Mouse (Mus musculus) cerebellum, postnatal 4 days (tissue): Measurements from ENCODE around the gene Pxmp2.

Source experiments
- DNase-seq, 2 experiments: peaks; one replicate each; pipeline ENCODE4 v3.0.0; 2022; ENCODE audit warnings: low spot score in 2 of 2, mixed read lengths in 1 of 2

Gene Pxmp2

DNA sequence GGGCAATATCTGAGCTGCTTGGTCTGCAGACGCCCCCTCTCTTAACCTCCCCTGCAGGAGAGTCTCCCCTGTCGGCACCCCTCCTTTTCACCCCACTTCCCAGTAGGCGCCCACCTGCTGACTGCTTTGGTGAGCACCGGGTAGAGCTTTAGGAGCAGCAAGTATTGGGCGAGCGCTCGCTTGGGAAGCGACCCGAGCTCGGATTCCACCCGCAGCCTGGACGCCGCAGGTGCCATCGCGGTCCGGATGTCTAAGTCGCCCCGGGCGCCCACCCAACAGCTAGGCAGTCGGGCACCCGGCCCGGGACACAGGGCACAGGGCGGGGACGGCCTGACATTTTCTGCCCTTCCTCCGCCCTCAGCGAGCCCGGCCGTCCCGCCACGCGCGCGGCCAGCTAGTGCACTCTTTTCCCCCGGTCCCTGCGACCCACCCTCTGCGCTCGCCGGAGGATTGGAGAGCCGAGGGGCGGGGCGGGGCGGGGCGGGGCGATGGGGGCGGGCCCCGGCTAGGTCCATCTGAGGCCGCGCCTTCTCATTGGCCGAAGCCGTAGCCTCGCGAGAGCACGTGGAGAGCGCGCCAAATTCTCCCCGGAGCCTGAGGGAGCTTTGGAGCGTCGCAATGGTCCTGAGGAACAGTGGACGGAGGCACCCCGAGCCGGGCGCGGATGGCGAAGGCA, at the start of gene Pxmp2, which contains the start of gene Pole:
Gene Pxmp2, minus strand, starts transcription at position 417 of the 676 bp plus-strand sequence.
Gene Pole, plus strand, starts transcription at position 537 of the 676 bp plus-strand sequence.
- DNase-seq = peak; percentile 67 to 89

GRCm38 (mm10) chr5:110330508-110330907, 44.5 kb upstream of the Pxmp2 start:
- DNase-seq = no peak

- DNase-seq = no peak
Measured at GRCm38 (mm10) chr5:110313127-110313526, 27.1 kb upstream of the Pxmp2 start.

GRCm38 (mm10) chr5:110308861-110309260, 22.9 kb upstream of the Pxmp2 start:
- no peak for DNase-seq

DNA sequence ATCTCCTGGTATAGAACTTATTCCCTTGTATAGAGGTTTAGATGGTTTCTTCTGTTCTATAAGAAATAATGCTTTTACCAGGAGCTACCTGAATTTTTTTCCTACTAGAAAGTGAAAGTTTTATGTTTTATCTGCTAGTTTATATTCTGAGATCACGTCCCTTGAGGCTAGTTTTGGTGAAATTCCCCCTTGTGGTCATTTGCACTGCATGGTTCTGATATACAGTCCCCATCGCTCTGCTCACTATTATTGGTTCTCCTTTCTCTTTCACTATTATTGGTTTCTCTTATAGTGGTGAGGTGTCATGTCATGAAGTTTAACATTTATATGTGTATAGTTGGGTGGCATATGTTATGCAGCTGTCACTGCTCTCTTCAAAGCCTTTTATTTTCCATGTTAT, 14.6 kb upstream of the Pxmp2 start:
- no peak for DNase-seq

DNA sequence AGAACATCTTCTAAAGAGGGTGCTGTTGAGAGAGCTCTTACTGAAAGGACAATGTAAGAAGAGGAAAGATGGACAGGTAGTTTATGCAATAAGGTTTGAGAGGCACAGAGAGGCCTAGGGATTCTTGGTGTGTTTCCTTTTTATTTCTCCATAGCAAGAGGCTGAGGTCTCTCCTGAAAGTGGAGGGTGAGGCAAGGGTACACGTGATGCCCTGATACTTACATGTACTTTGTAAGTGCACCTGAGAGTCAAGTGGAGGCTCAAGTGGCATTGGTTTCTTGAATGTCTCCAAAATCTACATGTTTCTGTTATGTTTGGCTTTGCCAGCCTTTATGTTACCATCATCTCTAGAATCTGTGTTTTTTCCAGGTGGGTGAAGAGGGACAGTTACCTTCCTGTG, 10.7 kb upstream of the Pxmp2 start:
- DNase-seq = no peak

- no peak for DNase-seq
Measured at GRCm38 (mm10) chr5:110291649-110292048, 5.7 kb upstream of the Pxmp2 start.

DNA sequence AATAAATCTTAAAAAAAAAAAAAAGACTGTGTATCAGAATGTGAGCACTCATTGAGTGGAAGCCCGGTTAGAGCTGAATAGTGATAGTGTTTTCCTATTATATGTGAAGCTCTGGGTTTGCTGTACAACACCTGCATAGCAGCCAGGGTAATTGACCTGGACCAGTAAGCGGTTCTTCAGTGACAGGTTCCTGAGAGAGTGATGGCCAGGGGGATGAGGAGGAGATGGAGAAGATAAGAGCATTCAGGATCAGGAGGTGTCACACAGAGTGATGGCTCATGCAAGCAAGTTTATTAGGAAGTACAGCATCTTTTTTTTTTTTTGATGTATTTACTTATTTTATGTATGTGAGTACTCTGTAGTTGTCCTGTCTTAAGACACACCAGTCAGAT, 1.1 kb upstream of the Pxmp2 start:
- DNase-seq = no peak

GRCm38 (mm10) chr5:110286446-110287083, 579 bp upstream of the Pxmp2 start:
- no peak for DNase-seq

GRCm38 (mm10) chr5:110285156-110285555, 830 bp downstream of the Pxmp2 start:
- no peak for DNase-seq

DNA sequence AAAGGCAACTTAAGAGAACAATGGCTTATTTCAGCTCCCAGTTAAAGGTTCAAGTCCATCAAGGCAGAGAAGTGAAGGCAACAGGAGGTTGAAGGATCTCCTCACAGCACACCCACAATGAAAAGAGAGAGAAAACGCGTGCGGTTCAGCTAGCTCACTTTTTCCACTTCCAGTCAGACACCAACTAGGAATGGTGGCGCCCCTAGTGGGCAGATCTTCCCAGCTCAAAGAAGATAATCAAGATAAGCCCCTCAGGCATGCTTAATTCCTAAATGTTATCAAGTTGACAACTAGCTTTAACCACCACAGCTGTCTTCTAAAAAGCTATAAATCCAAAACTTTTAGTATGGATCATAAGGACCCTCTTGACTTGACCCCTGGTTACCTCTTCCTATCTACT, 1.4 kb downstream of the Pxmp2 start:
- peak; percentile 32 to 59 for DNase-seq

GRCm38 (mm10) chr5:110281984-110282383, 4.0 kb downstream of the Pxmp2 start:
- DNase-seq = no peak

- no peak for DNase-seq
Measured at GRCm38 (mm10) chr5:110276910-110277309, 9.1 kb downstream of the Pxmp2 start.

DNA sequence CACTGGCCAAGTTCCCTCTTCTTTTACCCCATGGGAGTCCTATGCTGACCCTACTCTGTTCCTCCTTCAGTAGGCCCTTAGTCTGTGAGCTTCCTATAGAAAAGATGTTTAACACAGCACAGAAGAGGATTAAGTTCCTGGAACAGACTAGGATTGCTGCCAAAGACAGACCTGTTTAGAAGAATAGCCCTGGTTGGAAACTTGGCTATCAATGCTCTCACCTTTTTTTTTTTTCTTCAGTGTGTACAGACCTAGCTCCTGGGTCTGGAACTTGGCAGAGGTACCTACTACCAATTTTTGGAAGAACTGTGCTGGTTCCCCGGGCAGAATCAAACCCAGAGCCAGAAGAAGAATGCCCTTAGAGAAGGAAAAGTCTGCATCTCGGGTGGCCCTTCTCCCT, 9.6 kb downstream of the Pxmp2 start:
- DNase-seq = no peak

DNA sequence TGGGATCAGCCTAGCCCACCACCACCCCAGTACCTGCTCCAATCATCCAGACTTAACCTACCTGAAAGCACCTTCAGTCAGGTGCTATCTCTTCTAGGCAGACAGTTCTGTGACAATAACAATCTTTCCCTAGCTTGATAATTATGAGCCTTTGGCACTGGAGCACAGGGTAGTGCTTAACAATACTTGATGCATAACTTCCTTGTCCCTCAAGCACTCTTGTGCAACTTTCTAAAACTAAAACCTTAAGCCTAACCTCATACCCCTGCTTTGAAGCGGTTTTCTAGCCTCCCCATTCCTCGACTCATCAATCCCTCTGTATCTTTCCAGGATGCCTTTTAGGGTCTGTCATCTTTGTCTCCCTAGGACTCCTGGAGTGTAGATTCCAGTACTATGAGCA, 11.1 kb downstream of the Pxmp2 start:
- DNase-seq = no peak

GRCm38 (mm10) chr5:110274147-110274546, 11.8 kb downstream of the Pxmp2 start:
- no peak for DNase-seq

DNA sequence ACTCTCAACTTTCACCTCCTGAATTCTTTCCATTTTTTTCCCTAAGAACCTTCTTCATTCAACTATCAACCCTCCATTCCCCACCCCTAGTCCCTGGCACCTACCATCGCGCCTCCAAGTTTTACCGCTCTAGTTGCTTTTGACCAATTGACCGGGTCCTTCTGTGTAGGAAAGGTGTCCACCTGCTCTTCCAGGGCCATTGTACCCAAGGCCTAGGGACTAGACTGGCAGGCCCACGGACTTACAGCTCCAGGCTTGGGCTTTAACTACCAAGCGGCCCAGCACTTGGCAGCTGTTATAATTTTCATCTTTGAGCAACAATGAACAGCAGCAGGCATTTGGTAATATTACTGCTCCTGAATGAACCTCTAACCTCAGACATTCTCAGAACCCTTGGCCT, 15.7 kb downstream of the Pxmp2 start:
- no peak for DNase-seq

- peak; percentile 88 to 96 for DNase-seq
Measured at GRCm38 (mm10) chr5:110269141-110270101, 16.6 kb downstream of the Pxmp2 start, which contains the start of gene Pgam5. TSS of gene Pgam5 (minus strand) at chr5:110269913.

- DNase-seq = no peak
Measured at GRCm38 (mm10) chr5:110266941-110267340, 19.0 kb downstream of the Pxmp2 start.

- DNase-seq = no peak
Measured at GRCm38 (mm10) chr5:110244091-110244490, 41.9 kb downstream of the Pxmp2 start.

DNA sequence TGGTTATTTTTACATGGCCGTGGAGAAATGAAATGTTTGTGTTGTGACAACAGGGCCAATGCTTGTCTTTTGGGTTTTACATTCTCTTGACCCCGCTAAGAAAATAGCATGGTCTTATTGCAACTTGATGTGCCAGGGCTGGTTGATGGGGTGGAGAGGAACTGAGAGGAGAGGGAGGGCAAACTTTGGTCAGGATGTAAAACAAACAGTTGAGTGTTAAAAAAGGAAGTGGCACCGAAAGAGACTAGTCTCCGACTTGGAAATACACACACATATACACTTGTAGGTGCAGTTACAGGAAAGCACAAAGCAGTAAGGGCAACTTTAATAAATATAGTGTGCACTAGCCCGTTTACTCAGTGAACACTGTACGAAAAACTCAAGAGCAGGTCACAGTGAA, 53.6 kb downstream of the Pxmp2 start:
- no peak for DNase-seq

DNA sequence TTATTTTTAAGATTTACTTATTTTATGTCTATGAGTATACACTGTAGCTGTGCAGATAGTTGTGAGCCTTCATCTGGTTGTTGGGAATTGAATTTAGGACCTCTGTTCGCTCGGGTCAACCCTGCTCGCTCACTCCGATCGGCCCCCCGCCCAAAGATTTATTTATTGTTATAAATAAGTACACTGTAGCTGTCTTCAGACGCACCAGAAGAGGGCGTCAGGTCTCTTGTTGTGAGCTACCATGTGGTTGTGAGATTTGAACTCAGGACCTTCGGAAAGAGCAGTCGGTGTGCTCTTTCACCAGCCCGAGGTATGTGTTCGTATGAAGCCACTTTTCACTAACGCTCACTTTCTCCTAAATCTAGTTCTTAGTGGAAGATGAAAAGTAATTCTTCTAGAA, 54.3 kb downstream of the Pxmp2 start:
- peak in 1 of 2 experiments; percentile 2 for DNase-seq
